Comparison of ENCODE assay signal across 21 mouse cellular contexts in genomic region chr5:149911968-149912367, GRCm38 (mm10).
DNase-seq lines count a peak whose midpoint lies in the region; ATAC-seq and TF ChIP-seq lines count a peak whose summit lies in the region.
"Had no signal": no experiment of that assay in that cellular context is flagged by ENCODE, and none has a peak within 500 bp of the region (broad histone marks: within the 10 kb centered on the region; RNA-seq: fewer than 3 reads in every experiment).

No protein-coding gene starts in this region.

- peak; percentile 16; the same call in 1 of the 2 replicates for TF ChIP-seq CTCF in heart, adult 2 months (IDR thresholded peaks at IDR 0.05)
- peak; percentile 15; the same call in 1 of the 2 replicates for TF ChIP-seq CTCF in midbrain, postnatal 0 days (IDR thresholded peaks at IDR 0.05)

- 0 out of 2 replicates have a peak, but pooled peaks cover 2% of the 10 kb centered on the region for H3K36me3 ChIP-seq in heart, adult 2 months (ENCODE audit: control insufficient read depth, insufficient read depth, low read length)
- H3K36me3 ChIP-seq in heart, embryonic 12.5 days = no peaks in the 10 kb centered on the region
- H3K36me3 ChIP-seq in midbrain, postnatal 0 days (ENCODE audit: insufficient read depth, low read length) = no peaks in the 10 kb centered on the region
- H3K36me3 ChIP-seq in midbrain, embryonic 14.5 days (ENCODE audit: control insufficient read depth, insufficient read depth, low read length) = no peaks in the 10 kb centered on the region
- H3K36me3 ChIP-seq: embryonic facial prominence, embryonic 12.5 days; midbrain, embryonic 12.5 days; neural tube, embryonic 15.5 days had no signal

- intact Hi-C loops in heart, adult 2 months (cut with DNase I) = no loop called here

- no peak overlapping the region for H3K27ac ChIP-seq in heart, adult 2 months
- no peak overlapping the region for H3K27ac ChIP-seq in heart, embryonic 12.5 days (ENCODE audit: poor library complexity, severe bottlenecking)
- H3K27ac ChIP-seq in midbrain, postnatal 0 days (ENCODE audit: low read depth, low read length) = no peak overlapping the region
- H3K27ac ChIP-seq in midbrain, embryonic 14.5 days (replicated peaks; ENCODE audit: low read depth, low read length) = no peak overlapping the region
- H3K27ac ChIP-seq: embryonic facial prominence, embryonic 12.5 days; gastrocnemius, adult 2 months; macrophage; midbrain, embryonic 12.5 days; neural tube, embryonic 15.5 days had no signal

- no peak for ATAC-seq in heart, embryonic 12.5 days (ENCODE audit: insufficient number of reproducible peaks, low FRiP score)
- ATAC-seq in midbrain, postnatal 0 days (ENCODE audit: low FRiP score) = no peak
- ATAC-seq in midbrain, embryonic 14.5 days (ENCODE audit: low FRiP score, low TSS enrichment) = no peak
- ATAC-seq in megakaryocyte-erythroid progenitor cell, adult 5-6 weeks (replicated peaks; ENCODE audit: low FRiP score, low TSS enrichment, poor library complexity, severe bottlenecking) = peak; percentile 55; the same call in 1 of the 2 replicates
- ATAC-seq: forebrain, postnatal 0 days had no signal

- TF ChIP-seq POLR2A in heart, adult 2 months (IDR thresholded peaks at IDR 0.05; ENCODE audit: insufficient read depth, low read depth, low read length) = no peak

- WGBS in heart, adult 2 months = 93% methylated on average over 8 of the region's 8 CpGs
- WGBS in heart, embryonic 12.5 days = 82% methylated on average over 8 of the region's 8 CpGs
- 88% methylated on average over 8 of the region's 8 CpGs for WGBS in midbrain, postnatal 0 days
- 83% methylated on average over 8 of the region's 8 CpGs for WGBS in midbrain, embryonic 14.5 days

- no peak for DNase-seq in heart, adult 2 months
- no peak for DNase-seq in midbrain, postnatal 0 days (ENCODE audit: low spot score)
- DNase-seq in midbrain, embryonic 14.5 days = no peak
- DNase-seq in R1 (ENCODE audit: low read depth, low spot score) = peak; percentile 88
- DNase-seq in urinary bladder, postnatal 14 days (ENCODE audit: low spot score) = no peak
- DNase-seq in embryo, embryonic 10.5 days (ENCODE audit: low spot score) = no peak
- DNase-seq: cerebellum, postnatal 10 days; forebrain, postnatal 0 days; gastrocnemius, adult 2 months; heart, adult 18-20 months; kidney, adult 11 months; kidney, postnatal 14 days; lung, adult 2 months; thymus, adult 18-20 months had no signal

- H3K9ac ChIP-seq in heart, adult 2 months (ENCODE audit: low read depth, low read length) = no peak overlapping the region
- no peak overlapping the region for H3K9ac ChIP-seq in heart, embryonic 12.5 days
- H3K9ac ChIP-seq in midbrain, postnatal 0 days (replicated peaks; ENCODE audit: low read length, poor library complexity, severe bottlenecking) = no peak overlapping the region
- H3K9ac ChIP-seq in midbrain, embryonic 14.5 days (replicated peaks; ENCODE audit: low read length) = no peak overlapping the region
- H3K9ac ChIP-seq: embryonic facial prominence, embryonic 12.5 days; forebrain, postnatal 0 days; midbrain, embryonic 12.5 days; neural tube, embryonic 15.5 days had no signal

- H3K4me2 ChIP-seq in heart, embryonic 12.5 days = no peak overlapping the region
- no peak overlapping the region for H3K4me2 ChIP-seq in midbrain, postnatal 0 days (ENCODE audit: low read depth, low read length, poor library complexity, severe bottlenecking)
- H3K4me2 ChIP-seq in midbrain, embryonic 14.5 days (ENCODE audit: low read length) = no peak overlapping the region
- H3K4me2 ChIP-seq: embryonic facial prominence, embryonic 12.5 days; midbrain, embryonic 12.5 days; neural tube, embryonic 15.5 days had no signal

- no peaks in the 10 kb centered on the region for H3K9me3 ChIP-seq in heart, embryonic 12.5 days (replicated peaks)
- no peaks in the 10 kb centered on the region for H3K9me3 ChIP-seq in midbrain, postnatal 0 days (ENCODE audit: low read length)
- no peaks in the 10 kb centered on the region for H3K9me3 ChIP-seq in midbrain, embryonic 14.5 days (ENCODE audit: control insufficient read depth, low read length)
- H3K9me3 ChIP-seq: embryonic facial prominence, embryonic 12.5 days; midbrain, embryonic 12.5 days; neural tube, embryonic 15.5 days had no signal

- H3K4me1 ChIP-seq in heart, adult 2 months (ENCODE audit: control insufficient read depth, insufficient read depth, low read length) = peaks cover 6% of the 10 kb centered on the region; the same call in 1 of the 2 replicates
- peaks cover 19% of the 10 kb centered on the region for H3K4me1 ChIP-seq in heart, embryonic 12.5 days (replicated peaks)
- no peaks in the 10 kb centered on the region for H3K4me1 ChIP-seq in midbrain, postnatal 0 days (ENCODE audit: insufficient read depth, low read length)
- no peaks in the 10 kb centered on the region for H3K4me1 ChIP-seq in midbrain, embryonic 14.5 days (ENCODE audit: control insufficient read depth, insufficient read depth, low read length)
- H3K4me1 ChIP-seq: embryonic facial prominence, embryonic 12.5 days; midbrain, embryonic 12.5 days had no signal

- no peak overlapping the region for H3K4me3 ChIP-seq in heart, adult 2 months
- no peak overlapping the region for H3K4me3 ChIP-seq in heart, embryonic 12.5 days
- no peak overlapping the region for H3K4me3 ChIP-seq in midbrain, postnatal 0 days (ENCODE audit: low read depth, low read length)
- H3K4me3 ChIP-seq in midbrain, embryonic 14.5 days (replicated peaks; ENCODE audit: low read depth, low read length) = no peak overlapping the region
- H3K4me3 ChIP-seq: embryonic facial prominence, embryonic 12.5 days; gastrocnemius, adult 2 months; midbrain, embryonic 12.5 days; myocyte; neural tube, embryonic 15.5 days had no signal

- no peaks in the 10 kb centered on the region for H3K79me2 ChIP-seq in heart, adult 2 months (replicated peaks; ENCODE audit: control insufficient read depth, insufficient read depth, low read length)

- H3K27me3 ChIP-seq in heart, adult 2 months (ENCODE audit: control insufficient read depth, insufficient read depth, low read length) = no peaks in the 10 kb centered on the region
- H3K27me3 ChIP-seq in heart, embryonic 12.5 days (replicated peaks) = no peaks in the 10 kb centered on the region
- H3K27me3 ChIP-seq in midbrain, postnatal 0 days (ENCODE audit: insufficient read depth, low read length) = no peaks in the 10 kb centered on the region
- no peaks in the 10 kb centered on the region for H3K27me3 ChIP-seq in midbrain, embryonic 14.5 days (ENCODE audit: control insufficient read depth, insufficient read depth, low read length)
- H3K27me3 ChIP-seq: embryonic facial prominence, embryonic 12.5 days; midbrain, embryonic 12.5 days; neural tube, embryonic 15.5 days had no signal

- no peak for TF ChIP-seq EP300 in heart, adult 2 months (IDR thresholded peaks at IDR 0.05; ENCODE audit: insufficient read depth, low read depth, low read length)
